Mouse (Mus musculus) embryonic facial prominence, embryonic 11.5 days (tissue): ENCODE results near the gene Fbrsl1. TPM values are rescaled to one million over a fixed set of nuclear protein-coding genes. Genes with fewer than 3 reads are reported as not detected.

Experiments
- ATAC-seq: fragments of 200-750 bp; cut with Nextera tagmentation; replicated peaks from 2 replicates; pipeline ENCODE4 v1.8.0; 2017; ENCODE audit warnings: low read depth; ENCODE audit not compliant: insufficient number of reproducible peaks, low FRiP score, low TSS enrichment
- DNase-seq: peaks from one replicate; pipeline ENCODE4 v3.0.0-alpha.2; 2015; ENCODE audit warnings: low spot score
- H3K27ac ChIP-seq: fragments of 300-500 bp; sonication (generic); replicated peaks from 2 replicates; pipeline ENCODE4 v1.5.1; 2014; ENCODE audit warnings: mild to moderate bottlenecking, low read depth, low read length, control low read depth
- H3K27me3 ChIP-seq: fragments of 300-500 bp; sonication (generic); 2 replicates; pipeline ENCODE4 v1.6.1; 2014; ENCODE audit warnings: mild to moderate bottlenecking, low read length, moderate library complexity, mixed read lengths; ENCODE audit not compliant: control insufficient read depth, insufficient read depth
- H3K36me3 ChIP-seq: fragments of 300-500 bp; sonication (generic); replicated peaks from 2 replicates; pipeline ENCODE4 v1.6.1; 2014; ENCODE audit warnings: low read depth, mild to moderate bottlenecking, low read length, moderate library complexity, mixed read lengths; ENCODE audit not compliant: control insufficient read depth, insufficient read depth
- H3K4me1 ChIP-seq: fragments of 300-500 bp; sonication (generic); 2 replicates; pipeline ENCODE4 v1.6.1; 2014; ENCODE audit warnings: low read length, mixed read lengths; ENCODE audit not compliant: control insufficient read depth, insufficient read depth
- H3K4me2 ChIP-seq: fragments of 300-500 bp; sonication (generic); 2 replicates; pipeline ENCODE4 v1.6.1; 2014; ENCODE audit warnings: low read depth, mild to moderate bottlenecking, control low read depth, low read length, moderate library complexity
- H3K4me3 ChIP-seq: fragments of 300-500 bp; sonication (generic); 2 replicates; pipeline ENCODE4 v1.5.1; 2014; ENCODE audit warnings: low read depth, low read length, control low read depth
- H3K9ac ChIP-seq: fragments of 300-500 bp; sonication (generic); replicated peaks from 2 replicates; pipeline ENCODE4 v1.6.1; 2014; ENCODE audit warnings: mild to moderate bottlenecking, control low read depth, low read length
- H3K9me3 ChIP-seq: fragments of 300-500 bp; sonication (generic); replicated peaks from 2 replicates; pipeline ENCODE4 v1.6.1; 2016; ENCODE audit warnings: mild to moderate bottlenecking, low read length, inconsistent platforms, mixed read lengths; ENCODE audit not compliant: control insufficient read depth
- WGBS: fragments of 180-500 bp; shearing (Covaris S2); extraction: QIAGEN DNeasy Blood & Tissue Kit; methylation state at CpG from one replicate; pipeline ENCODE4 v1.1.7; 2014; 5-methylcytosine and 5-hydroxymethylcytosine counted together
- polyA plus RNA-seq: library from polyadenylated mRNA; unstranded; fragments of >200 nt; fragmentation: Nextera tagmentation; extraction: Ambion mirVana; gene quantifications from 2 replicates; pipeline ENCODE4 v1.2.1, GENCODE M21; 2014

The Fbrsl1 gene
- polyA plus RNA-seq, 1 experiment from 2014 or later: 14.5 TPM

DNA sequence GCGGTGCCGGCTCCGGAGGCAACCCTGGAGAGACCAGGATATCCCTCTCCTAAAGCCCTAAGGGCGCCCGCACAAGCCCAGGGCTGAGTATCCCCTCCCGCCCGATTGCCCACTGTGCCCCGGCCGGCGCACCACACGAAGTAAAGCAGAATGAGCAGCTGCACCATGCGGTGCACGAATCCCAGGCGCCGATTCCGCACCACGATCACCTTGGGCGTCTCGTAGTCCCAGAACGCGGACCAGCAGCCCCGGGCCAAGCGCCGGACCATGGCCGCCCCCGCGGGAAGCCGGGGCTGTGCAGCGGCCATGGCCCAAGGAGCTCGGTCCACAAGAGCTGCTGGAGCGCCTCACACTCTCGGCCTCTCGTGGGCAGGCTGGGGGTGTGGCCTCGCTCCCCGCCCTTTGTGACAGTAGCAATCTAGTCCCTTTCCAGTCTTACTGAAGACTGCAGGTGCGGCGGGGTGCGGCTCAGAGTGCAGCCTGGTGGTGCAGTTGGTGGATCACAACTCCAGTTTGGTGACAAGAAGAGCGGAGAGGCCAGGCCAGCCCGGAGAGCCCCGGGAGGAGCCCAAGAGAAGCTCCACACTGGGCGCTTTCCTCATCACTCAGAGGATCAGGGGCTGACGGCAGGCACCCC is 105.5 kb downstream of the Fbrsl1 start, which contains the start of gene P2rx2:
P2rx2 (minus strand) TSS at position 565 of the 637 bp plus-strand sequence.
- peak within 1 kb of the TSS; percentile 51 for H3K9ac ChIP-seq
- ATAC-seq: peak; percentile 53; the same call in 1 of the 2 replicates
- 1% methylated on average over 40 of the region's 43 CpGs for WGBS
- peak within 1 kb of the TSS; percentile 90 for H3K4me2 ChIP-seq
- peak; percentile 42 for DNase-seq
- no peaks in the 10 kb centered on the region for H3K4me1 ChIP-seq
- no peak within 1 kb of the TSS for H3K27ac ChIP-seq
- H3K27me3 ChIP-seq: peaks cover 8% of the 10 kb centered on the region
- H3K36me3 ChIP-seq: no peaks in the 10 kb centered on the region
- peak within 1 kb of the TSS; percentile 41 for H3K4me3 ChIP-seq
- no peaks in the 10 kb centered on the region for H3K9me3 ChIP-seq

DNA sequence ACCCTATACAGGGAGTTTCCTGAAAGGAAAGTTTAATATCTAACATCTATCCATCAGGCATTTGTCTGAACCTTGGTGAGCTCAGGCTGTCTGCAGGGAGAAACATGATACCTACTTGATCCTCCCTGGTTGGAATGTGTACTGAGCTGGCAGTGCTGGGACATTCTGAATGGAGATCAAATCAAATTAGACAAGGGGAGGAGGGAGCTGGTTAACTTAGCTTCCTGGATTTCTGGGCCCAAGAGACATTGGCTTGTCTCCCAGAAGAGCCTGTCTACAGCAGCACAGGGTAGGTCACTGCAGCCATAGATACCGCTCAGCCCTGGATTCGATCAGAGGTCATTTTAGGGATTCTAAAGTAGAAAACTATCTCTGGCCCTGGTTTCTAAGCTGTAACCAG is 109.5 kb downstream of the Fbrsl1 start:
- Histone ChIP-seq H3K27ac (no peak overlapping the region), H3K27me3 (peaks cover 8% of the 10 kb centered on the region), H3K4me3 (no peak overlapping the region), H3K4me1 (no peaks in the 10 kb centered on the region), H3K9me3 (no peaks in the 10 kb centered on the region), H3K4me2 (no peak overlapping the region), H3K36me3 (peaks cover 13% of the 10 kb centered on the region), H3K9ac (no peak overlapping the region)
- DNase-seq (no peak), ATAC-seq (no peak; the same call in 1 of the 2 replicates)
- 70% methylated on average over 2 of the region's 2 CpGs for WGBS

DNA sequence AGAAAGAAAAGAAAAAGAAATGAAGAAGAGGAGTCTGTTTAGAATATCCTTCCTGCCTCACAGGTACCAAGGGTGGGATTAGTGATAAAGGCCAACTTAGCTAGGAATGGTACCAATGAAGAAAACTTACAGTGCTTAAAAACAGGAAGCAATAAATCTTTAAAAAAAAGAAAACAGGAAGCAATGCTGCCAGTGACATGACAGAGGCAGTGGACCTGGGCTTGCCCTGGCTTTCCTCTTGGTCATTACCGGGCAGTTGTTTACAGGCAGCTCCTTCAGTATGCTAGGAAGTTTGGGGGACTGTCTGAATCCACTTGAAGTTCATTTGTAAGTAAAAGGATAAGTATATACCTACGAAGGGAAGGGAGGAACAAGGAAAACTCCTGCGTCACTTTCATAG is 117.8 kb downstream of the Fbrsl1 start:
- no peaks in the 10 kb centered on the region for H3K4me1 ChIP-seq
- ATAC-seq (no peak), DNase-seq (no peak)
- no peak overlapping the region for H3K9ac ChIP-seq
- H3K4me3 ChIP-seq: no peak overlapping the region
- no peak overlapping the region for H3K4me2 ChIP-seq
- H3K27me3 ChIP-seq: no peaks in the 10 kb centered on the region
- WGBS: 91% methylated on average over 3 of the region's 3 CpGs
- H3K27ac ChIP-seq: no peak overlapping the region
- H3K36me3 ChIP-seq: peaks cover 12% of the 10 kb centered on the region
- no peaks in the 10 kb centered on the region for H3K9me3 ChIP-seq

DNA sequence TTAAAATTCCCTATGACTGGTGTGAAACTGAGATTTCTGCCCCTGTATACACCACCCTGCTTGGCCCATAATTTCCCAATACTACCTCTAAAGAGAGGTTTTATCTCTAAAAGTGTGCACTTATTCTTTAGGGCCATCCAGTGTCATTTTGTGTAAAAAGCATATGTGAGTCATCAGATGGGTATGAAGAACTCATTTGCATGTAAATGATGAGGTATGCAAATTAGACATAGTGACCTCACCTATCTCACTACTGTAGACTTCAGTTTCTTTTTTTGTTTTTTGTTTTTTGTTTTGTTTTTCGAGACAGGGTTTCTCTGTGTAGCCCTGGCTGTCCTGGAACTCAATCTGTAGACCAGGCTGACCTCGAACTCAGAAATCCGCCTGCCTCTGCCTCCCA is 135.2 kb downstream of the Fbrsl1 start:
- peaks cover 2% of the 10 kb centered on the region for H3K36me3 ChIP-seq
- no peak for DNase-seq
- H3K9ac ChIP-seq: no peak overlapping the region
- no peak overlapping the region for H3K4me3 ChIP-seq
- no peaks in the 10 kb centered on the region for H3K4me1 ChIP-seq
- no peak overlapping the region for H3K27ac ChIP-seq
- WGBS: 87% methylated on average over 3 of the region's 3 CpGs
- no peaks in the 10 kb centered on the region for H3K27me3 ChIP-seq
- ATAC-seq: no peak
- no peak overlapping the region for H3K4me2 ChIP-seq
- H3K9me3 ChIP-seq: no peaks in the 10 kb centered on the region

Other genes with a start within 250 kb of the Fbrsl1 start
- gene Ankle2, start 217.5 kb downstream of the Fbrsl1 start, polyA plus RNA-seq: 44.8 and 46.1 TPM in 2 replicates
- 83.6 and 86.2 TPM in 2 replicates for gene Pgam5, start 178.6 kb downstream of the Fbrsl1 start, polyA plus RNA-seq
- 7.8 and 9.7 TPM in 2 replicates for gene Pxmp2, start 162.3 kb downstream of the Fbrsl1 start, polyA plus RNA-seq
- 41.0 and 46.1 TPM in 2 replicates for gene Pole, start 162.2 kb downstream of the Fbrsl1 start, polyA plus RNA-seq
- 1.00 and 2.0 TPM in 2 replicates for gene P2rx2, start 105.3 kb downstream of the Fbrsl1 start, polyA plus RNA-seq
- not detected in 2 replicates for gene Lrcol1, start 103.8 kb downstream of the Fbrsl1 start, polyA plus RNA-seq
- gene Galnt9, start 95.9 kb upstream of the Fbrsl1 start, polyA plus RNA-seq: 0.50 and 2.0 TPM in 2 replicates
- 57.4 and 60.4 TPM in 2 replicates for gene Noc4l, start 204.9 kb upstream of the Fbrsl1 start, polyA plus RNA-seq
- 39.7 and 42.7 TPM in 2 replicates for gene Ddx51, start 204.9 kb upstream of the Fbrsl1 start, polyA plus RNA-seq